Mouse (Mus musculus): Measurements from ENCODE around the gene Ugt2a3.

Gene Ugt2a3

DNA sequence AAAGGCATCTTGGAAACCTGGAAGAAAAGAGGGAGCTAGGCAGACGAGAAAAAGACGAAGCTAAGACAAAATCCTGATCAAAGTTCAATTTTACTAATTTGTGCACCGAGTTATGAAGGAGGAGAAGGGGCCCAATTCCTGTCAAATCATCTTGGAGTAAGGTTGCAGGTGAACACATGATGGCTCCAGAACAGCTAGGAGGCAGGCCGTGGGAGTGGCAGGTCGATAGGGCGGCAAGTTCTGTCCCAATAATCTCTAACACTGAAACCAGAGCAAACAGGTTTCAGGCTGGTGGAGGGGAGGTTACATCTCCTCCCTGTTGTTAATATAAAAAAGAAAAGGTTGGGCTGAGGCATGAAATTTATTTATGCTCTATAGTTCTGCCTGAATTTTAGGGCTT lies 61.4 kb downstream of the Ugt2a3 start:
- H3K36me3 ChIP-seq (ENCODE audit: control insufficient read depth, insufficient read depth, low read length, poor library complexity, severe bottlenecking): no peaks in the 10 kb centered on the region
- H3K27me3 ChIP-seq (ENCODE audit: control insufficient read depth, insufficient read depth, low read length, poor library complexity, severe bottlenecking): no peaks in the 10 kb centered on the region
- DNase-seq (ENCODE audit: low read depth, low spot score): no peak

Data from splenic B cell, adult 2 months (primary cell).